Mouse (Mus musculus): ENCODE data around the gene Pcsk6.

GRCm38 (mm10) chr7:65916566-65916965 lies 55.0 kb downstream of the Pcsk6 start:
- TF ChIP-seq TCF12 (IDR thresholded peaks at IDR 0.05; ENCODE audit: insufficient read depth, poor library complexity, severe bottlenecking) = no peak
- TF ChIP-seq USF1 (IDR thresholded peaks at IDR 0.05; ENCODE audit: low read depth) = no peak
- TF ChIP-seq POLR2A (IDR thresholded peaks at IDR 0.05; ENCODE audit: insufficient read length, low read depth) = no peak
- TF ChIP-seq POLR2AphosphoS2 (IDR thresholded peaks at IDR 0.05; ENCODE audit: insufficient read length, low read depth) = no peak
- TF ChIP-seq CEBPB (IDR thresholded peaks at IDR 0.05; ENCODE audit: insufficient read depth, poor library complexity, severe bottlenecking) = no peak
- TF ChIP-seq MYOD1 (IDR thresholded peaks at IDR 0.05; ENCODE audit: control insufficient read depth in 1 of 3, insufficient read length in 2 of 3, low read depth in 2 of 3) = no peak
- no peak for TF ChIP-seq MAX (IDR thresholded peaks at IDR 0.05; ENCODE audit: low read depth)
- no peak for TF ChIP-seq MYOG (IDR thresholded peaks at IDR 0.05; ENCODE audit: control insufficient read depth in 1 of 3, insufficient read depth in 1 of 3, insufficient read length in 2 of 3, low read depth in 2 of 3)
- TF ChIP-seq E2F4 (IDR thresholded peaks at IDR 0.05; ENCODE audit: insufficient read depth) = no peak
- no peak for TF ChIP-seq REST (IDR thresholded peaks at IDR 0.05; ENCODE audit: insufficient read depth, insufficient read length)
- no peak for TF ChIP-seq TCF3 (IDR thresholded peaks at IDR 0.05; ENCODE audit: insufficient read length, low read depth)

All from myocyte (in vitro differentiated cells).